Mouse (Mus musculus) spleen, postnatal 36 days (tissue): ENCODE measurements around the gene 4933405L10Rik.

Experiments
- DNase-seq, 2 experiments: peaks; one replicate each; pipeline ENCODE4 v3.0.0; 2022; ENCODE audit warnings: low spot score in 2 of 2, mixed read lengths in 1 of 2

The 4933405L10Rik gene

DNA sequence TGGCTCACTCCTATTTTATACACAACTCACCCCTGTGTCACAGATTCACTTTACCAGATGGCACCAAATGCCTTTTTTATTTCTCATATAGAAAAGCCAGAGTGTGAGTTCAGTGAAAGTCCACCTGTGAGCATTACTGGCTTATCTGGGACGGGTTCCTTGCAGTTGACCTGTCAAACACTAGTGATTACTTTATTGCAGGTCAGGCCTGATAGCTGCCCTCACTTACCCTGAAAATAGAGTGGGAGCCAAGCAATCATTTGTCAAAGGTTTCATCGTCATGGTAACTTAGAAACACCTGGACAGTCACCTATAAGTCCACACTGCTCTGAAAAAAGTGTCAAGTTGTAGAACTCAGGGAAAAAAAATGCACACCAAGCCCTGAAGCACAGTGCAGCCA, 47.2 kb downstream of the 4933405L10Rik start:
- DNase-seq = no peak

DNA sequence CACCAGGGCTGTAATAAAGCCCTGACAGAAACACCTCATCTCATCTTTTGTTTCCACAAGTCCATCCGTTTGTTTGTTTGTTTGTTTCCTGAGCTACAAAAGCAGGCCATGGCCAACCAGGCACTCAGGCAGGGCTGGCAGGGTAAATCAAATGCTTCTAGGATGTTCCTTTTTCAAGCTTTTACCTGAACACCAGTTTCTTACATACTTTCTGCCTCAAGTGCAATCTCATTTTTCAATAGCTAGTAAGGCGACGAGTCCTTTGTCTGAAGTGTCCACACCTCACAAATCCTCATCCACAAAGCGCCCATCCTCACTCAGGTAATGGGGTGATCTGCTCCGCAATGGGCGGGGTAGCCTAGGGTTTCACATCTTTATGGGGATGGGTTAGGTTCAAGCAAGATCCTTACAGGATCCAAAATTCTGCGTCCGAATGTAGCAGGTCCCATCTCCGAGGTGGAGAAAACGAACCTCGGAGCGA, 50.4 kb downstream of the 4933405L10Rik start:
- DNase-seq = no peak

DNA sequence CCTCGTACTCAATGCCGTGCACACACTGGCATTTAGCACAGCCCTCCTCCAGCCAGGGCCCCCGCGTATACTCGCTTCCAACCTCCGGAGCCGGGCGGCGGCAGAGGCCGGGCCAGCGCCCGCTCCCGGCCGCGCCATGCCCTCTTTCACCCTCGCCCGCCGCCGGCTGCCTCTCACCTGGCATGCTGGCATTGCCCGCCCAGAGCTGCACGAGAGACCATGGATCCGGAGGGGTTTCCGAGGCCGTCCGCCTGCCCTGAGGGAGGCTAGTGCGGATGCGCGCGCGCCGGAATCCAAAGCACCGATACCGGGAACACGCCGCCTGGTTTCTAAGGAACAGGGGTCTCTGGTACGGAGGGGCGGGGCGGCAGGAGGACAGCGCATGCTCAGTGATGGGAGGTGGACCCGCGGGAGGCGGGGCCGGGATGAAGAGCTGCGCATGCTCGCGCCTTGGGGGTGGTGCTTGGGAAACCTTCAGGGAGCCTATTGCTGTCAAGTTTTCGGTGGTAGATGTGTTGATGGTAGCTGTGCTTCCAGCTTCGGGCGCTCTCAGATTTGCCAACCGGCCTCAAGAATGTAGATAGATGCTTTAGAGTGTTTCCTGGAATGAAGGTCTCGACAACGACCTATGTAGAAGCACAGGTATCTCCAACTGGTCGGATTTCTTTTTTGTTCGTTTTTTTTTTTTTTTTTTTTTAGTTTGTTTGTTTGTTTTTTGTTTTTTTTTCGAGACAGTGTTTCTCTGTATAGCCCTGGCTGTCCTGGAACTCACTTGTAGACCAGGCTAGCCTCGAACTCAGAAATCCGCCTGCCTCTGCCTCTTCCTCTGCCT, 51.0 kb downstream of the 4933405L10Rik start, which contains the start of gene Gfod2:
Gfod2 (minus strand) TSS at position 388 of the 832 bp plus-strand sequence.
- peak; percentile 95 to 96 for DNase-seq
